Mouse (Mus musculus): Measurements from ENCODE around the gene Fxyd7. TPM values are rescaled to one million over a fixed set of nuclear protein-coding genes. Genes with fewer than 3 reads are reported as not detected.

The Fxyd7 gene
- polyA plus RNA-seq, 1 experiment: not detected

DNA sequence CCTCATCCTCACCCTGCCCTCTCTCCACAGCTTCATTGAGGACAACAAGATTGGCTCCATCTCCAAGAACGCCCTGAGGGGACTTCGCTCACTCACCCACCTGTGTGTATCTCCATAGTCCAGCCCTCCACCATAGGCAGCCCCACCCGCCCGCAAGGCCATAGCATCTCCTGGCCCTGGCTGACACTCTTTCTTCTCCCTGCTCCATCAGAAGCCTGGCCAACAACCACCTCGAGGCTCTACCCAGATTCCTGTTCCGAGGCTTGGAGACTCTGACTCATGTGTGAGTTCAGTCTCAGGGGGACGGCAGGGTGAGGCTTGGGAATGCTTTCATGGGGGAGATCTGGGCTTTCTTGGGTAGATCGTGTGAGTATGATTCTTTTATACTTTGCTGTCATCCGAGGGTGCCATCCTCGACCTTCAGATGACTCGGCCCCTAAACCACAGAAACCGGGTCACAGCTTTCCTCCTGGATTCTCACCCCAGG lies 11.8 kb upstream of the Fxyd7 start:
- Histone ChIP-seq H3K4me1 (ENCODE audit: control insufficient read depth) (no peaks in the 10 kb centered on the region), H3K36me3 (ENCODE audit: control insufficient read depth) (no peaks in the 10 kb centered on the region), H3K27me3 (ENCODE audit: control insufficient read depth) (no peaks in the 10 kb centered on the region), H3K9me3 (ENCODE audit: control insufficient read depth, low read length) (no peaks in the 10 kb centered on the region), H3K4me3 (replicated peaks) (no peak overlapping the region)
- no peak for TF ChIP-seq GATA1 (IDR thresholded peaks at IDR 0.05; ENCODE audit: low read length)
- TF ChIP-seq TAL1 (IDR thresholded peaks at IDR 0.05; ENCODE audit: low read length): no peak

DNA sequence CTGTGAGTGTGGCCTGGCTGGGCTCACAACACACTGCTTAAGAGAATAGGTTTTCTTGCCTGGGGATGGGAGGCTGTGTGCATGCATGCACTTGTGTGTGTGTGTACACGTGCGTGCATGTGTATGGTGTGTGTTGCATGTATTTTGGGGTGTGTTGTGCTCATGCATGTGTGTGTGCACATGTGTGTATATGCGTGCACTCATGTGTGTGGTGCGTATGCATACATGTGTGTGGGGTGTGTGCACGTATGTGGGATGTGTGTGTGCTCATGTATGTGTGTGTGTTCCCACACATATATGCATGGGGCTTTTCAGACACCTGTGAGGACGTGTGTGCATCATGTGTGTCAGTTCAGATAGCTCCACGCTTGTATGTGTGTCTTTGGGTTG lies 9.3 kb upstream of the Fxyd7 start:
- no peak overlapping the region for H3K4me3 ChIP-seq (replicated peaks)
- no peak for TF ChIP-seq TAL1 (IDR thresholded peaks at IDR 0.05; ENCODE audit: low read length)

GRCm38 (mm10) chr7:31059919-31060620 lies 8.8 kb upstream of the Fxyd7 start:
- H3K4me1 ChIP-seq (ENCODE audit: control insufficient read depth): no peaks in the 10 kb centered on the region
- H3K27me3 ChIP-seq (ENCODE audit: control insufficient read depth): no peaks in the 10 kb centered on the region
- TF ChIP-seq GATA1 (IDR thresholded peaks at IDR 0.05; ENCODE audit: low read length) (no peak), TAL1 (IDR thresholded peaks at IDR 0.05; ENCODE audit: low read length) (no peak)
- no peaks in the 10 kb centered on the region for H3K36me3 ChIP-seq (ENCODE audit: control insufficient read depth)
- H3K4me3 ChIP-seq (replicated peaks): no peak overlapping the region
- H3K9me3 ChIP-seq (ENCODE audit: control insufficient read depth, low read length): no peaks in the 10 kb centered on the region

More for the DNA sequence above, 9.3 kb upstream of the Fxyd7 start:
- H3K4me1 ChIP-seq (ENCODE audit: control insufficient read depth): no peaks in the 10 kb centered on the region
- H3K36me3 ChIP-seq (ENCODE audit: control insufficient read depth): no peaks in the 10 kb centered on the region
- no peaks in the 10 kb centered on the region for H3K27me3 ChIP-seq (ENCODE audit: control insufficient read depth)
- no peaks in the 10 kb centered on the region for H3K9me3 ChIP-seq (ENCODE audit: control insufficient read depth, low read length)

DNA sequence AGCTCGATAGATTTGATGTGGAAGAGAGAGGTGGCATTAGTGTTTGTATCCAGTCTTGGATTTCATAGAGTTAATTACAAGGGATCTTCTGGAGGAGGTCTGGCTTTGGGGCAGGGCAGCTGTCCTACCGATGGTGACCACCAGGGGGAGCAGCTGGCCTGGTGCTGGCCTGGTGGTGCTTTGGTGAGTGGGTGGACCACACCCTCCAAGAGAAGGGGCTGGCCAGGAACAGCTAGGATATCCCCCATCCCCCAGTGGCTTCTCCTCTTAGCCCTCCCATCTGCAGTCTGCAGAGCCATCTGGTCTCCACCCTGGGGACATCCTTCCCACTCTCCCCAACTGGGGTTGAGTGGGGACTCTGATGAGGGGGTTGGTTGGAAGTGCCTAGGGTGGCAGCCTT lies 7.8 kb upstream of the Fxyd7 start, which contains the start of gene Lgi4:
Gene Lgi4 (plus strand): TSS at position 235 of the 400 bp plus-strand sequence.
- TF ChIP-seq TAL1 (IDR thresholded peaks at IDR 0.05; ENCODE audit: low read length) (no peak), GATA1 (IDR thresholded peaks at IDR 0.05; ENCODE audit: low read length) (no peak)

DNA sequence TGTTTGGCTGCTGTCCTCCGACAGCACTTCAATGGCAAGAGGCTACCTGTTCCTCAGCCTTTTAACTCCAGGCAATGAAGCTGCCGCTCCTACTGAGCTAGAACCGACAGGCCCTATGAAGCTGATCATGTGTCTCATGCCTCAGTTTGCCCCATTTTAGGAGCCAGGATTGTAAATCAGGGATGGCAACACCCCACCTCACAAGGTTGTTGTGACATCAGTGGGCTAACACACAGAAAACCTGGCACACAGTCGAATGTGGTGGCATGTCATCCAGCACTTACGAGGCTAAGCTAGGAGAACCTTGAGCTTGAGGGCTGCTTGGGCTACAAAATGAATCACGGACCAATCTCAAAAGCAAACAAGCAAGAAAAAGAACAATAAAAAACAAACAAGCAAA lies 6.9 kb upstream of the Fxyd7 start:
- Histone ChIP-seq H3K4me1 (ENCODE audit: control insufficient read depth) (no peaks in the 10 kb centered on the region; the same call in 1 of the 2 replicates), H3K27me3 (ENCODE audit: control insufficient read depth) (peaks cover 4% of the 10 kb centered on the region), H3K9me3 (ENCODE audit: control insufficient read depth, low read length) (no peaks in the 10 kb centered on the region), H3K36me3 (ENCODE audit: control insufficient read depth) (no peaks in the 10 kb centered on the region), H3K4me3 (replicated peaks) (no peak overlapping the region)
- TF ChIP-seq TAL1 (IDR thresholded peaks at IDR 0.05; ENCODE audit: low read length) (no peak), GATA1 (IDR thresholded peaks at IDR 0.05; ENCODE audit: low read length) (no peak)

More for the DNA sequence above, 7.8 kb upstream of the Fxyd7 start, which contains the start of gene Lgi4:
- H3K9me3 ChIP-seq (ENCODE audit: control insufficient read depth, low read length): no peaks in the 10 kb centered on the region
- H3K36me3 ChIP-seq (ENCODE audit: control insufficient read depth): no peaks in the 10 kb centered on the region
- no peaks in the 10 kb centered on the region for H3K4me1 ChIP-seq (ENCODE audit: control insufficient read depth)
- H3K4me3 ChIP-seq (replicated peaks): no peak within 1 kb of the TSS
- no peaks in the 10 kb centered on the region for H3K27me3 ChIP-seq (ENCODE audit: control insufficient read depth)

GRCm38 (mm10) chr7:31057730-31058129 lies 6.5 kb upstream of the Fxyd7 start:
- Histone ChIP-seq H3K4me3 (replicated peaks) (no peak overlapping the region), H3K27me3 (ENCODE audit: control insufficient read depth) (peaks cover 9% of the 10 kb centered on the region), H3K36me3 (ENCODE audit: control insufficient read depth) (no peaks in the 10 kb centered on the region), H3K4me1 (ENCODE audit: control insufficient read depth) (no peaks in the 10 kb centered on the region; the same call in 1 of the 2 replicates), H3K9me3 (ENCODE audit: control insufficient read depth, low read length) (no peaks in the 10 kb centered on the region)
- TF ChIP-seq GATA1 (IDR thresholded peaks at IDR 0.05; ENCODE audit: low read length) (no peak), TAL1 (IDR thresholded peaks at IDR 0.05; ENCODE audit: low read length) (no peak)

DNA sequence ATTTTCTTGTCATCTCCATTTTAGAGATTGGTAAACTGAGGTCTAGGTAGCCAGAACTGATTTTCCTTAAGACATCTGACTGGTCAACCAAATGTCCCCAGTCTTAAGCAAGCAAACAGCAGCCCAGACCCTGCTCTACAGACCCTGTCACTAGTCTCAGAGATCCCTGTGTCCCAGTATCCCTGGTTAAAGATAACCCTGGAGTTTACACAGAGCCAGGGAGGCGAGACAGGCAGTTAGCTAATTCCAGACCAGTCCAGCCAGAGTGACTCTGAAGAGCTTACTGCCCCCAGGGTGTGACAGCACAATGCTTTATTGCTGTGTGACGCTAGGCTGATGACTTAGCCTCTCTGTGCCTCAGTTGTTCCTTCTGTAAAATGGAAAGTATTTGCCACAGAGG lies 5.8 kb upstream of the Fxyd7 start, which contains the start of gene Fxyd1:
Gene Fxyd1 (minus strand): TSS at position 129 of the 400 bp plus-strand sequence.
- H3K36me3 ChIP-seq (ENCODE audit: control insufficient read depth): no peaks in the 10 kb centered on the region
- no peak for TF ChIP-seq TAL1 (IDR thresholded peaks at IDR 0.05; ENCODE audit: low read length)
- TF ChIP-seq GATA1 (IDR thresholded peaks at IDR 0.05; ENCODE audit: low read length): no peak
- H3K4me1 ChIP-seq (ENCODE audit: control insufficient read depth): no peaks in the 10 kb centered on the region; the same call in 1 of the 2 replicates
- no peaks in the 10 kb centered on the region for H3K9me3 ChIP-seq (ENCODE audit: control insufficient read depth, low read length)
- H3K4me3 ChIP-seq (replicated peaks): no peak within 1 kb of the TSS
- H3K27me3 ChIP-seq (ENCODE audit: control insufficient read depth): peaks cover 15% of the 10 kb centered on the region

DNA sequence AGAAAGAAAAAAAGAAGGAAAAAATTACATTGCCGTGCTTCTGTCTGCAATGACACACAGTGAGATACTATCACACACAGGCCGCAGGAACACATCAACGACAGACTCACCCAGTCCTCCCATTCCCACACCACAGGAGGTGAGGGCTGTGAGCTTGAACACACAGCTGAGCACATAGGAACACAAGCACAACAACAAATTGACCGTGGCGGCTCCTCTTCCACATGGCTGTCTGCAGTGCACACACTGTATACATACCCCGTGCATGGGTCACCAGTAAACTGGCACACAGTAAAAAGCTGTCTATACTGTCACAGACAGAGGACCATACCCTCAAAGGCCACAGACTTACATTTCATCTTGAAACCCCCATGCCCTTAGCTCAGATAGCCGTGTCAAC lies 5.2 kb upstream of the Fxyd7 start:
- Histone ChIP-seq H3K27me3 (ENCODE audit: control insufficient read depth) (peaks cover 21% of the 10 kb centered on the region), H3K9me3 (ENCODE audit: control insufficient read depth, low read length) (no peaks in the 10 kb centered on the region), H3K4me3 (replicated peaks) (no peak overlapping the region), H3K36me3 (ENCODE audit: control insufficient read depth) (no peaks in the 10 kb centered on the region), H3K4me1 (ENCODE audit: control insufficient read depth) (no peaks in the 10 kb centered on the region; the same call in 1 of the 2 replicates)
- TF ChIP-seq GATA1 (IDR thresholded peaks at IDR 0.05; ENCODE audit: low read length) (no peak), TAL1 (IDR thresholded peaks at IDR 0.05; ENCODE audit: low read length) (no peak)

GRCm38 (mm10) chr7:31055883-31056282 lies 4.6 kb upstream of the Fxyd7 start:
- H3K36me3 ChIP-seq (ENCODE audit: control insufficient read depth): no peaks in the 10 kb centered on the region
- TF ChIP-seq GATA1 (IDR thresholded peaks at IDR 0.05; ENCODE audit: low read length) (no peak), TAL1 (IDR thresholded peaks at IDR 0.05; ENCODE audit: low read length) (no peak)
- peaks cover 27% of the 10 kb centered on the region for H3K27me3 ChIP-seq (ENCODE audit: control insufficient read depth)
- no peaks in the 10 kb centered on the region for H3K9me3 ChIP-seq (ENCODE audit: control insufficient read depth, low read length)
- H3K4me1 ChIP-seq (ENCODE audit: control insufficient read depth): no peaks in the 10 kb centered on the region; the same call in 1 of the 2 replicates
- no peak overlapping the region for H3K4me3 ChIP-seq (replicated peaks)
